Mouse (Mus musculus) megakaryocyte, embryonic 14.5 days (primary cell): ENCODE measurements at regions not wholly inside any gene's neighbourhood (a gene's known extent, or its start where the extent isn't known, plus 50 kb on each side); places are given as distances from the start of the nearest gene placed in this dataset.

ENCODE experiments used
- FLI1 ChIP-seq: IDR thresholded peaks from 2 replicates; pipeline ENCODE4 v1.6.1; 2012; ENCODE audit warnings: low read length, inconsistent platforms, mixed read lengths
- GATA1 ChIP-seq: IDR thresholded peaks from 3 replicates; pipeline ENCODE4 v1.6.1; 2012; ENCODE audit warnings: mixed read lengths, low read length, inconsistent platforms, borderline replicate concordance

GRCm38 (mm10) chr7:136065038-136065678, 349.0 kb upstream of the Mki67 start:
- no peak for TF ChIP-seq GATA1
- no peak for TF ChIP-seq FLI1
